Mouse (Mus musculus) bone marrow, adult 2 months (tissue): ENCODE measurements at regions not wholly inside any gene's neighbourhood (a gene's known extent, or its start where the extent isn't known, plus 50 kb on each side); places are given as distances from the start of the nearest gene placed in this dataset.

ENCODE experiments used
- H3K27ac ChIP-seq: fragments of 200-500 bp; 2 replicates; pipeline ENCODE4 v1.5.1; 2012; ENCODE audit warnings: low read depth, mild to moderate bottlenecking, control low read depth, inconsistent platforms, low read length; ENCODE audit not compliant: control insufficient read depth, poor library complexity, insufficient read depth
- H3K4me1 ChIP-seq: fragments of 200-500 bp; 2 replicates; pipeline ENCODE4 v1.6.1; 2011; ENCODE audit warnings: low read length; ENCODE audit not compliant: control insufficient read depth, insufficient read depth
- H3K4me3 ChIP-seq: fragments of 200-500 bp; replicated peaks from 2 replicates; pipeline ENCODE3; 2011; ENCODE audit warnings: mild to moderate bottlenecking, low read depth, low read length, control low read depth; ENCODE audit not compliant: control insufficient read depth
- CTCF ChIP-seq: fragments of 200-500 bp; IDR thresholded peaks from 2 replicates; pipeline ENCODE4 v1.5.1; 2011; ENCODE audit warnings: low read length, control low read depth; ENCODE audit not compliant: control insufficient read depth, insufficient read depth
- POLR2A ChIP-seq: fragments of 200-500 bp; IDR thresholded peaks from 2 replicates; pipeline ENCODE4 v1.6.1; 2011; ENCODE audit warnings: low read depth, mild to moderate bottlenecking, control low read depth, low read length, borderline replicate concordance; ENCODE audit not compliant: control insufficient read depth
- WGBS: fragments of 180-500 bp; shearing (Covaris S2); methylation state at CpG from one replicate; pipeline ENCODE4 v1.1.7; 2018; 5-methylcytosine and 5-hydroxymethylcytosine counted together

DNA sequence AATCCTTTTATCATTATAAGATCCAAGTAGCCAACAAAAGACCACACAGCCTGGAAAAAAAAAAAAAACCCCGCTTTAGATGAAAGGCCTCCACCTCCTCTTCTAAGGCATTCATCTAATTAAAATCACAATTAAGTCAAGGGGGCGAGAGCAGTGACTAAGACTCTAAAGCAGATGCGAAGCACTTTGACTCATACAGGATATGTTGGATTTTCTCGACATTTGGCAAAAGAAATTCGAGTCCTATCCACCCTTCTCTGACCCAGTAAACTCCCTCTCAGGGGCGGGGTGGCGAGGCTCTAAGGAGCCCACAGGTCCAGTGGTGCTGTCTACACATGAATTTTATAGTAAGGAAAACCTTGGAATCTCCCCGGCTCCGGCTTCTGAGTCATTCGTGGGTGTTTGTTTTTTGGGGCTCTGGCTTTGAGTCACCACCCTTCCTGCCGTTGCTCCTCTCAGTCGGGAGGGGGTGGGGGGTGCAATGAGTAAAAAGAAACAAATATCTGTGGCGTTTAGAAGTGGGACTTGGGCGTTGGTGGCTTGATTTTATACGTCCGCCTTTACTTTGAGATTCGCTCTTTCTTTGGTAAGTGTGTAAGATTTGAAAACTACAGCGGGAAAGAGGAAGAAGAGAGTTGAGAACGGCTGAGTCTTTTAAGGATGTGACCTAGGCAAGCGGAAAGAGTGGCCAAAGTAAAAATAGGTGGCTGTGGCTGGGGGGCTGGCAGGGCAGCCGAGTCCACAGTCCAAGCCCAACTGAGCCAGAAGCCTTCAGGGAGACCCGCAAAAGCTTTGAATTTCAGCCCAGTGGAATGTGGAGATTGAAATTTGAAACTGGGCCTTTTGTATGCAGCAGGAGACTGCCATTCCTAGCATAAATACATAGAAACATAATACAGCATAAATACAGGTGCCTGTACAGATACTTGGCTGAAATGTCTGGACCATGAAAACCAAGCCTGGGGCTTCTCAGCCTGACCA is 68.8 kb upstream of the Slc4a7 start:
- H3K4me1 ChIP-seq, result no peaks in the 10 kb centered on the region
- TF ChIP-seq CTCF (no peak), POLR2A (no peak)
- 2% methylated on average over 22 of the region's 22 CpGs for WGBS
- peak overlapping the region; percentile 58 for H3K4me3 ChIP-seq
- H3K27ac ChIP-seq, result 0 out of 2 replicates have a peak overlapping the region, but pooled peaks have one; percentile 4

DNA sequence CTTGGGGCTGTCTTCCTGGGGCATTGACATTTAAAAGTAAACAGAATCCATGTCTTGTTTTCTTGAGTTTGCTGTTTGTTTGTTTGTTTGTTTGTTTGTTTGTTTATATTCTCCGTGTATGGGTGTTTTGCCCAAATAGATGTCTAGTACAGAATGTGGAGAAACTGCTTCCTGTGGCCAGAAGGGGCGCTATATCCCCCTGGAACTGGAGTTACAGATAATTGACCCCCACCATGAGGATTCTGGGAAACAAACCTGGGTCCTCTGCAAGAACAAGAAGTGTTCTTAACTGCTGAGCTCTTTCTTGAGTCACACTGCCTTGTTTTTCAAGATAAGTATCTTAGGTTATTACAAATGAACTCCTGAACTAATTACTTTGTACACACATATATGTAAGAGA is 68.1 kb upstream of the Slc4a7 start:
- 51% methylated on average over 2 of the region's 2 CpGs for WGBS
- no peak overlapping the region for H3K27ac ChIP-seq

DNA sequence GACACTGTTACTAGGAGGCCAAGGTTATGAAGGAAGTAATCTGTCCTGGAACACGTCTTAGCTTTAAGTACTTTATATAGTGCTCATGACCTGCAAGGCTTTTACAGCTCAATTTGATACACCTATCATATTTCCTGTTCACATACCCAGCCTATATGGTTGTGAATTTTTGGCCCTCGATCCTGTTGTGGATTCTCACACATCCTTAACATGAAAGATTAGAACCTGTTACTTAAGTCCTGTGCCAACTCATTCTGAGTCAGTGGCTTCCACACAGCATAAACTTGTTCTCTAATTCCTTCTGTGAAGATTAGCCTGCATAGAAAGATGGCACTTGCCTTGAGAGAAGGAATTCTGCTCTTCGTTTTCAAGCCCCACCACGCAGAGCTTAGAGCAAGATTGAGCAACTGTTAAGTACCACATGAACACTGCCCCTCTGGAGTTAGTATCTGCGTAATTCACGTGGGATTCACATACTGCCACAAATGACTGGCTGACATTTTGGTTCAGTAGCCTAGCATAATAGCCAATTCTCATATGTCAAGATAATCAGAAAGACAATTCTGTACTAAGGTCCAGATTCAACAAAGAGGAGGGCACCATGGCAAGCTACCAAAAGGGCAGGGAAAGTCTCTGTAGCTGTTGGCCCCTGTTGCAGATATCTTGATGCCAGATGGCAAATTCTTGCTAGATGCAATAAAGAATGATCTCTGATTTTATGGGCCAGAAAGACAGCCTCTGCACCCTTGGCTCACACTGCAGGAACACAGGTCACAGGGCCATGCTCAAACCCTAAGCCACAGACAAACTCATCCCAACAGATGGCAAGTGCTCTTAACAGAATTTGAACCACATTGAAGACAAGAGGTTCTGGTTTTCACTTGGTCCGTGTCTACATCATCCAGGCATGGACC is 62.7 kb upstream of the Slc4a7 start:
- peaks cover 3% of the 10 kb centered on the region; the same call in 1 of the 2 replicates for H3K4me1 ChIP-seq
- H3K4me3 ChIP-seq, result no peak overlapping the region
- no peak overlapping the region for H3K27ac ChIP-seq
- 54% methylated on average over 7 of the region's 7 CpGs for WGBS
- TF ChIP-seq POLR2A, result no peak
- no peak for TF ChIP-seq CTCF

More for the DNA sequence above, 68.1 kb upstream of the Slc4a7 start:
- H3K4me3 ChIP-seq, result no peak overlapping the region
- TF ChIP-seq CTCF, result no peak
- TF ChIP-seq POLR2A, result no peak
- H3K4me1 ChIP-seq, result no peaks in the 10 kb centered on the region

DNA sequence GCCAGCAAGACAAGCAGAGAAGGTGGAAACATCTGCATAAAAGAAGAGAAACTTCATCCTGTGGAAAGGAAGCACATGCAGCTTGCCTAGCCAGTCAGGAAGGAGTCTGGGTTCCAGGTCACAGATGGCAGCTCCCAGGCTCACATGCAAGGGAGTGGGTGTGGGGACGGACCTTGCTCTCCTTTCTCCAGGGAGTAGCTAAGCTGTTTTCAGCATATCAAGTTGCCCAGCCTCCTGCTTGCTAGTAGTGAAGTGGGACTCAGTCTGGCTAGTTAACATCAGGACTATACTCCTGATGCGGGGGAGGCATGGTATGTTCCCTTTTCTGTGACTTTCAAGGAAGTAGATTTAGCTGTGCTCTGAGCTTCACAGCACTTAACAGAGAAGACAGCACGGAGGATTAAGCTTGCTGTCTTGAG is 62.0 kb upstream of the Slc4a7 start:
- WGBS, result 8% methylated on average over 3 of the region's 3 CpGs
- Histone ChIP-seq H3K27ac (no peak overlapping the region), H3K4me3 (no peak overlapping the region), H3K4me1 (peaks cover 3% of the 10 kb centered on the region; the same call in 1 of the 2 replicates)
- TF ChIP-seq CTCF (no peak), POLR2A (no peak)

DNA sequence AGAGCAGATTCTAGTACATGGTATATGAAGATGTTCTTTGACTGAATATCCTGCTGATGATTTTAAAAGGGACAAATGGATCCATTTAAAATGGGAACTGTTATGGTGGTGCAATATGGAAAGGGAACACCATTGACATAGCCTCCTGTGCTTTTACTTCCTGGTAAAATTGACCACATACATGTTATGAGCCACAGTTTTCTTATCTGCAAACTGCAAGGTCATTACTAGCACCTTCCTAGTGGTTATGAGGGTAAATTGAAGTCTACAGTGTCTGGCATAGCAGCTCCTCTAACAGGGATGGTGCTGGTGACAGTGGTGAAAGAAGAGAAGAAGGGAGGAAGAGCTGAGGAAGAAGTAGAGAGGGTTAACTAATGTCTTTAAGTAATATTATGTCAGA is 61.5 kb upstream of the Slc4a7 start:
- H3K4me1 ChIP-seq, result peaks cover 3% of the 10 kb centered on the region; the same call in 1 of the 2 replicates
- H3K27ac ChIP-seq, result no peak overlapping the region
- H3K4me3 ChIP-seq, result no peak overlapping the region
- TF ChIP-seq CTCF, result no peak

DNA sequence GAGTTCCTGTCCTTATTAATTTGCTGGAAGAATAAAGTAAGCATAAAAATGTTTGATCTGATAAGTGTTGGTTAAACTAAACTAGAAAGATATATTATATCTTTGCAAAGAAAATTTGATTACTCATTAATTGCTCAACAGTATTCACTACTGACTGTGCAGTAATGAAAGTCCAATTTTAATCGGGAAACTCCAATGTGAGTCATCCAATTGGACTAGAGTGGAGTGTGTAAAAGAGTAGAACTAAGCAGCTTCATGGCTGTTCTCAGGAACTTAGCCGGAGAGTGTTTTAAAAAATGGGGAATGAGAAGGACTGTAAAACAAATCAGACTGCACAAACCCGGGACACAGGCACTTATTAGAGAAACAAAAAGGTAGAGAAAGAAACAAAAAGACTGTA is 58.5 kb upstream of the Slc4a7 start:
- TF ChIP-seq CTCF, result no peak
- no peak for TF ChIP-seq POLR2A
- no peak overlapping the region for H3K4me3 ChIP-seq
- peaks cover 3% of the 10 kb centered on the region; the same call in 1 of the 2 replicates for H3K4me1 ChIP-seq
- 91% methylated on average over 3 of the region's 3 CpGs for WGBS
- no peak overlapping the region for H3K27ac ChIP-seq

DNA sequence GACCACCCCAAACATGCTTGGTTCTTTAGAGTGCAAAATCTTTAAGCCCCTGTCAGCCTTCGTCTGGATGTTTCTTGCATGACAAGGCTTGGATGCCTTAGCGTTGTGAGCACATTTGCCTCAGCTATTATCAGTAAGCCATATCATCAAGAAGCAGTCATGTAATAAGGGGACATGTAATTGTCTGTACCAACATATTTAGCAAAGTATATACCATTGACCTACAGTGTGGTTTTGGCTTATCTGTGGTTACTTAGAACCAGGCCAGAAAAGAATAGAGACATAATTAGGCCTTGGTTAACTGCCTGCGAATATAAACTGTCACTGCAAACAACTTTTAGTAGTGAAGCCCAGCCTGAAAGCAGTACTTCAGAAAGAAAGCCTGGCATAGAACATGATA is 57.0 kb upstream of the Slc4a7 start:
- H3K4me3 ChIP-seq, result no peak overlapping the region
- no peaks in the 10 kb centered on the region for H3K4me1 ChIP-seq
- WGBS, result 60% methylated on average over 3 of the region's 3 CpGs
- H3K27ac ChIP-seq, result no peak overlapping the region
- TF ChIP-seq POLR2A, result no peak
- TF ChIP-seq CTCF, result no peak
